Mouse (Mus musculus): ENCODE results near the gene Mpeg1.

Mpeg1 gene

GRCm38 (mm10) chr19:12493453-12494186 is 33.0 kb downstream of the Mpeg1 start:
- DNase-seq (ENCODE audit: low spot score), result no peak

DNA sequence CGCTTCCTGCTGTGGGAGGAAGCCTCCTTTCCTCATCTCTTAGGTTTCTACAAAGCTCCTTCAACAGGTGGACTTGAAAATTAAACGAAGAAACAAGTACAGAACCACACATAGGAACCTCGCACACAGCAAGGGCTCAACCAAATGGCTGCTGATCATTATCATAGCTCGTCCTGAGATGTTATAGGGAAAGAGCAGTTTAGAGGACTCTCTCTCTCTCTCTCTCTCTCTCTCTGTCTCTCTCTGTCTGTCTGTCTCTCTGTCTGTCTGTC is 33.5 kb downstream of the Mpeg1 start:
- no peak for DNase-seq (ENCODE audit: low spot score)

GRCm38 (mm10) chr19:12494972-12495535 is 34.5 kb downstream of the Mpeg1 start:
- DNase-seq (ENCODE audit: low spot score), result no peak

DNA sequence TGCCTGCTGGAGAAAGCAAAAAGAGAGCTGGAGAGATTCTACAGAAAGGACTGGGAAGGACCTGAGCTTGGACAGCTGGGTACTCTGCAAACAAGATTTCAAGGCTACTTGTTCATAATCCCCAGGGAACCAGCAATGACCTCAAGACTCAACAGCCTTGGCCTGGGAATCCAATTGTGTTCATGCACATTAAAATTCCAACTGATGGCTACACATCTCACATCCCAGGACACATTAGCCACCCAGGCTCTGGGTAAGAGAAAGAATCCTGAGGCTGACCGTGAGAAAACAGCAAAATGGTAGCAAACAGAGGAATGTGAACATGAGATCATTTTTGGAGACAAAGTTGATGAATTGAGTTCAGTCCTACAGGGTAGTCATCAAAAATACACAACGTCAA is 35.7 kb downstream of the Mpeg1 start:
- no peak for DNase-seq (ENCODE audit: low spot score)

DNA sequence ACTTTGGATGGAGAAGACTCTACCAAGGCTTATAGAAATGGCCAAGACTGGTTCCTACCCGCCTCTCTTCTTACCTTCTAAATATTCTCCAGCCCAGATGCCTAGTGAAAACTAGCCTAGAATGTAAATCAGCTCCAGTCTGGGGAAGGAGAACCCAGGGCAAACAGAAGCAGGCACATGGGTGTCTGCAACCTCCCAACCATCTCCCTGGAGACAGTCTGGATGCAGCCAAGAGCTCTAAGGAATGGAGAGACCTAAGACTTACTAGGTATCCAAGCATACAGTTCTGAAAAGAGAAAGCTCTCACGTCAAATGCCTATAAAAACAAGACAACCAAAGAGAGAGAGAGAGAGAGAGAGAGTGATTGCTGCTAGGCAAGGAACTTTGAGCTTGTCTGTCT is 37.3 kb downstream of the Mpeg1 start:
- no peak for DNase-seq (ENCODE audit: low spot score)

- no peak for DNase-seq (ENCODE audit: low spot score)
These were observed 37.7 kb downstream of the Mpeg1 start for GRCm38 (mm10) chr19:12498321-12498720.

DNA sequence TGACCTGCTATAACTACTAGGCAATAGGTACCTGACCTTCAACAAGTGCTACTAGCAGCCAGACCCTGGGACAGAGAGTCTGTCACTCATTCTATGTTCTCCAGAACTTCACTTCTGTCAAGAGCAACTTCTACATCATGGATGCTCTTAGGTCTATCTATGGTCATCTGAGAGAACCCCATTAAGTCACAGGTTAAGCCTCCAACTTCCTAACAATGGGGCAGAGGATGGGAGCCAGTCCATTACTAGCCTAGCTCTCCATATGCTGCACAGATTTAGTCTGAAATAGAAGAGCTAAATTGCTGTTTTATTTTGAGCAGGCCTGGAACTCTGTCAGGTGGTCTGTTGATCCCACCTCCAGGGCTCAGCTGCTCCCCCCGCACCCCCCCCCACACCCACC is 38.4 kb downstream of the Mpeg1 start:
- DNase-seq (ENCODE audit: low spot score), result no peak

DNA sequence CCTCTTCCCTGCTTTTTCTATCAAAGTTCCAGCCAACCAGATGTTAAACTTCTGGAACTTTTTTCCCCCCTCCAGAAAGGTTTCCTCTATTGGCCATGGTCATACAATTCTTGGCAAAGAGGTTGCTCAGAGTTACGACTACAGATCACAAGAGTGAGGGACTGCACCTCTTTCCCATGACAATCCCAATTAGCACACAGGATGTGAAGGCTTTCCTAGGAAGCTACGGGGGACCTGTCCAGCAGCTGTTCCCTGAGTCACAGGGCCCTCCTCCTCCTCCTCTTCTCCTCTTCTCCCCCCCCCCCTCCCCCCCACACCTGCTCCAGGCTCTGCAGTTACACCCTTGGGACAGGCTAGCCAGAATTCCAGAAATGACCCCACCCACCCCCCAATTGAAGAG is 38.9 kb downstream of the Mpeg1 start:
- DNase-seq (ENCODE audit: low spot score), result no peak

GRCm38 (mm10) chr19:12500124-12500523 is 39.5 kb downstream of the Mpeg1 start:
- DNase-seq (ENCODE audit: low spot score), result no peak

DNA sequence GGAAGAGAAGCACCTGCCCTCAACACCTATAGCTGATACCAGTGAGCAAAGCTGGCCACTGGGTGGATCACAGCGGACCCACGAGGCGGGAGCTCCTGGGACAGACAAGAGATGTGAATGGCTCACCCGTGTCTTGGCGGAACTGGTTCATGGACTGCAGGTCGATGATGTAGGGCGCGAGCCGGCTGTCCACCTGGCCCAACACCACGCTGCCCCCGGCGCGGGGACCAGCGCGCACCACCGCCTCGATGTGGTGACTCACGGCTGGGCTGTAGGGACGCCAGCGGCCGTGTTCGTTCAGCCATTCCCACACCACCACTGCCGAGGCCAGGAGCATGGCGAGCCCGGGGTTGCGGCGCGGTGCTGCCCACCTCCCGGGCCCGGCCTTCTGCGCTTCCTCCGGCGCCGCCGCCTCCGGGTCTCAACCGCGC is 40.3 kb downstream of the Mpeg1 start:
- no peak for DNase-seq (ENCODE audit: low spot score)

GRCm38 (mm10) chr19:12501370-12502347 is 41.1 kb downstream of the Mpeg1 start, which contains the start of gene Dtx4:
Gene Dtx4, minus strand, starts transcription at chr19:12501454.
- DNase-seq (ENCODE audit: low spot score), result peak; percentile 77

GRCm38 (mm10) chr19:12502756-12503155 is 42.2 kb downstream of the Mpeg1 start:
- no peak for DNase-seq (ENCODE audit: low spot score)

GRCm38 (mm10) chr19:12514621-12515020 is 54.0 kb downstream of the Mpeg1 start:
- DNase-seq (ENCODE audit: low spot score), result no peak
